Mouse (Mus musculus): Measurements from ENCODE around the gene Pfkfb1.

The Pfkfb1 gene
- long read RNA-seq, experiment 1, partial matches to known transcripts, result 0 of 1 reads
- long read RNA-seq, experiment 1, other reads (novel, unspliced or antisense), result 1 of 1 reads
- long read RNA-seq, experiment 2, result 0 reads

DNA sequence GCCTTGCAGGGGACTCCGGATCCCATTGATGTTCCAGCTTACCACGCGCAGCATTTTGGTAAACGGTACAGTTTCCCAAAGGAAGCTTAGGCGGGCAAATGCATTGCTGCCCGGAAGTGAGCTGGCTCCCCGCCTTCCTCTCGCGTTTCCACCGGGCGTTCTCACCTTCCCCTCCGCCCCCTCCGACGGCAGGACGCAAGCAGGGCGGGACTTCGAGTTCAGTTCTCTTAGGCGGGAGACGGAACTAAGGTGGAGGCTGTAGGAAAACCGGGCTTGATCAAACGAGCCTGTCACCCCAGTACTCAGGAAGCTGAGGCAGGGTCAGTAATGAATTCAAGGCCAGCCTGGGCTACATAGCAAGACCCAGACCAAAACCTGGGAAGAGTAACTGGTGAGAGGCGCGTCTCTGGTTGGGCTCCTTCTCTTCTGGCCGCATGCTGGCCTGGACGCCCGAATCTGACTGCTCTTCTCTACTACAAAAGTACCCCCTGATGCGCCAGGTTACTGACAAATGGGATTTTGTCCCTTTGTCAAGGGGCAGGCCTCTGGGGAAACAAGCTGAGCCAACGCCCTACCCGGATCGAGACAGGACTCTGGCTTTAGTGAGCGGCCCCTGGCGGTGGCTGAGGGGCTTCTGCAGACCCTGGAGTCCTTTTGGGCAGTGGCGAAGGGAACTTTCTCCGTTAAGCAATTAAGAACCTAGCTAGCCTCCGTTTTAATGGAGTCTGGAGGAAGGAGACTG, at the start of gene Pfkfb1:
Gene Pfkfb1 (plus strand): TSS at position 207 of the 742 bp plus-strand sequence.
- intact Hi-C loops (cut with DNase I), result no loop called here

DNA sequence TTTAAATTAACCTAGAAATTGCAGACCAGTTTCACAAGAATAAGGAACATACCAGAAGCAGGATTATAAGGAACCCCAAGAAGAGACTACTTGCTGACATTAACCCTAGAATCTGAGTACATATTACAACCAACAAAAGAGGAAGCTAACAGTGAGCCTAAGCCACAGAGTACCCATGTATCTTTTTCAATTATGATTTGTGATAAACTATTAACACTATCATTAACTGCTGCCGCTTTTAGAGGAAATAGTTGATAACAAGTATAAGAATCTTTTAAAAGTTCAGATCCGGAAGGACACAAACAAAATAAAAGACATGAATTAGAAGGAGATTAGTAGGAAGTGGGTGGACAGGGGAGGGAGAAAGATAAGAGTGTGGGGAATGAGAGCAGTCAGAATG, 47.9 kb upstream of the Pfkfb1 start:
- intact Hi-C loops (cut with DNase I), result no loop called here

DNA sequence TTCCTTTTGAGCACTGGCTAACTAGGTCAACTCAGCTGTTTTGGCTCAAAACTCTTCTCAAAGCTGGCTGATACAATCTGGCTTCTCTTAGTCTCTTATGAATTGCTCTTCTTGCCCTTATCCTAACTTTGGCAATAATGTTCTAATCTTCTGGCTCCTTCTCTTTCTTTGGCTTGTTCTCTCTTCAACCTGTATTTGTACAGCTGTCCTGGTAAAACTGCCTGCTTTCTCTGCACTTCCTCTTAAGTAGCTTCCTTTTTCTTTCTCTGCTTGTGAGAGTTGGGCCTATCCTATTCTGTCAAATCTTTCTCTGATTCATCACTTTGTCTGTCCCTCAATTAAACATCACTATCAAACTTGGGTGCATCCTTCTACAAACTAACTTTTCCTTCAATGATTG, 46.3 kb upstream of the Pfkfb1 start:
- intact Hi-C loops (cut with DNase I), result no loop called here

DNA sequence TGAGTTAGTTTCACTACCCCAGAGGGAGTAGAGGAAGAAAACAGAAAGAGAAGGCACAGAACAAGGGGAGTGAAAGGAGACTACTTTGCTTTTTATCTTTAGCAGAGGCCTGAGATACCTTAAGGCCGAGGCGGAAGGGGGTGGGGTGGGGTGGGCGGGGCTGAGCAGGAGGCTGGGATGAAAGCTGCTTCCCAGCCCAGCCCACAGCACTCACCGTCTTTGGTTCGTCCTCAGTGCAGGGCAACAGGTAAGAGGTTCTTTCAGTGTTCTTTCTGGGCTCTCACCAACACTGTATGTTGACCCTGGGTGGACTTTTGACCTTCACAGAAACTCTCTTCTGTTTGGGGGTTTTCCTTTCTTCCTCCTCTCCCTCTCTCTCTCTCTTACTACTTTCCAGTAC, 40.8 kb upstream of the Pfkfb1 start, which contains the start of gene Alas2:
Gene Alas2 (plus strand): TSS at position 137 of the 400 bp plus-strand sequence.
- intact Hi-C loops (cut with DNase I), result no loop called here

DNA sequence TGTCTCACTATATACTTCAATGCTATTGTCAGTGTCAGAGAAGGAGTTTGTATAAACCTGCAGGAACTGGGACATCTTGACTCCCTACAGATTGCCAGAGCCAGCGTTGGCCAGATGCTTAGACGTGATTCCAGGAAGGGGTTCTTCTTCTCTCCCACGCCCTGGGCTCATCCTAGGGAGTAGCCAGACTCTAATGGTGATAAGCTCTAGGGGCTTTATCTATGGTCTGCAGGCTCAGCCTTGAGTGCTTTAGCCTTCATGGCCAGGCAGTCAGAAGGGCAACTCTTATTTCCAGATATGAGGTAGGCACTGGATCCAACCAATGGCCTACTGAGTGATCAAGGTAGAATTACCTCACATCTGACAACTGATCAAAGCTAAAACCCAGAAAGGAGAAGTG, 38.4 kb upstream of the Pfkfb1 start:
- intact Hi-C loops (cut with DNase I), result no loop called here

DNA sequence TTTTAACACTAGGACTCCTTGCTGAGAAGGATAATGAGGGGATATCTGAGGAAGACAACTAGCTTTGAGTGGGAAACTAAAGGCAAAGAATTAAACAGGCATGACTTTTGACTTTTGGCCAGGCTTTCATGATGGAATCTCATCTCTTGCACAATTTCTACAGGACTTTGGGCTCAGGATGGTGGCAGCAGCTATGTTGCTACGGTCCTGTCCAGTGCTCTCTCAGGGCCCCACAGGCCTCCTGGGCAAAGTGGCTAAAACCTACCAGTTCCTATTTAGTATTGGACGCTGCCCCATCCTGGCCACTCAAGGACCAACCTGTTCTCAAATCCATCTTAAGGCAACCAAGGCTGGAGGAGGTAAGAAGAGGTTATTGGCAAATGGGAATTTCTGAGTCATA, 36.0 kb upstream of the Pfkfb1 start:
- intact Hi-C loops (cut with DNase I), result no loop called here

DNA sequence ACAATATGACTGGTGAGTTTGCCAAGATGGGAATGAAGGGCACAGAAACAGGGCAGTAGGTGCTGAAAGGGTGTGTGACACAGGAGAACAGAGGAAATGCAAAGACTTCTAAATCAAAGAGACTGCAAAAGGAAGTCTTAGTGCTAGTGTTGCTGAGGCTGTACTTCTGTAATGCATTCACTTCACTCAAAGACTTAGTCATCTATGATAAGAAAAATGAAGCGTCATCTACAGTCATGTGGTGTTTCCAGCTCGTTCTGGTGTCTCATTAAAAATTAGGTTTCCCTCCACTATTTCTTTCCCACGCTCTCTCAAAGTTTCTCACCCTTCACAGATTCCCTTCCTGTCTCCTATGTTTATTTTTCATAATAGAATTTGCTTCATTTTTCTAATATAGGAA, 34.0 kb upstream of the Pfkfb1 start:
- intact Hi-C loops (cut with DNase I), result no loop called here

DNA sequence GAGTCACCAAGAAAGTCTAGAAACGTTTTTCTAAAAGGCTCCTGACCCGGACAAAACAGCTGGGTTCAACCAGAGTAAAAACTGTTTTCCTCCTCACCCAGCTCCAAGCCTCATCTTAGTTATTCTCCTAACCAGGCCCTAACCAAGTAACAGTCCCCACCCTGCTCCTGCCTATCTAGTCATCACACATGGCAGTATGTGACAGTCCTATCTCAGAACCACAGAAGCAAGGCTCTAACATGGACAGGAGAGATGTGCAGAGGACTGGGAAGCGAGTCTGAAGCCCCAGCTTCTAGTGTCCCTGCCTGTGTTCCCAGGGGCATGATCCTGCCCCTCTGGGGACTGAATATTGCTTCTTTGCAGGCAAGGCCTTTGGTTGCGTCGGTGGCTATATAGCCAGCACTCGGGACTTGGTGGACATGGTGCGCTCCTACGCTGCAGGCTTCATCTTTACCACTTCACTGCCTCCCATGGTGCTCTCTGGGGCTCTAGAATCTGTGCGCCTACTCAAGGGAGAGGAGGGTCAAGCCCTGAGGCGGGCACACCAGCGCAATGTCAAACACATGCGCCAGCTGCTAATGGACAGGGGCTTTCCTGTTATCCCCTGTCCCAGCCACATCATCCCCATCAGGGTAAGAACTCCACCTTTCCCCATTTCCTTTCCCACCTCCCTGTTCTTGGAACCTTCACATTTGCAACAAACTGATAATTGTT, 23.2 kb upstream of the Pfkfb1 start:
- intact Hi-C loops (cut with DNase I), result no loop called here

DNA sequence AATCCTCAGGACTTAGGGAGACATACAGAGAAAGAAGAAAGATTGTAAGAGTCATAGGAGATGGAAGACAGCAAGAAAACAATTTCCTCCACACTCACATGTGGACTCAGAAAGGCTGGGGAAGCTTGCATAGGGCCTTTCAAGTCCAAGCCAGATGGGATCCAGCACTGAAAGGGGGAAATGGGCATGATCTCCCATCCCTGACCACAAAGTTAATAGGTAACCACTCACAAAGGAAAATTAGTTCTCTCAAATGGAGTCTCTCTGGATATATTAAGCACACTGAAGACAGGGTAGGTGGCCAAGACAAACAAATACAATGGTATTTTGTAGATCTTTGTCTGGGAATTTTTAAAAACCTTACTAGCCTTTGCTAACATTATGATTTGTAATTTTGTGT, 6.1 kb upstream of the Pfkfb1 start:
- intact Hi-C loops (cut with DNase I), result no loop called here

DNA sequence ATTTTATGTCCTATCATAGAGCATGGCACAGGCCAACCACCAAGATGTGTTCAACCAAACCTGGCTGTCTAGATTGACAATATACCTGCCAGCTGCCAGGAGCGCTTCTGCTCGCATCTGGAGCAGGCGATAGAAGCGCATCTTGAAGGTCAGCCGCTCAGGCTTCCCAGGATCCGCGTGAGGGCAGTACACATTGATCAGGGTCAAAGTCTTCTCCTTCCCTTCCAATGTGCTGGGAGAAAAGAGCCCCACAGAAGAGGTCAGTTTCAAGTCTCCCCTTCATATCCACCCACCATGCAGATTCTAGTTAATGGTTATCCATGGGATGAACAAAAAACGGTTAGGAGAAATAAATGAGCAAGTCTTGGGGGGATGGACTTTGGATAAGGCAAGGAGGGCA, 2.9 kb upstream of the Pfkfb1 start:
- intact Hi-C loops (cut with DNase I), result no loop called here

DNA sequence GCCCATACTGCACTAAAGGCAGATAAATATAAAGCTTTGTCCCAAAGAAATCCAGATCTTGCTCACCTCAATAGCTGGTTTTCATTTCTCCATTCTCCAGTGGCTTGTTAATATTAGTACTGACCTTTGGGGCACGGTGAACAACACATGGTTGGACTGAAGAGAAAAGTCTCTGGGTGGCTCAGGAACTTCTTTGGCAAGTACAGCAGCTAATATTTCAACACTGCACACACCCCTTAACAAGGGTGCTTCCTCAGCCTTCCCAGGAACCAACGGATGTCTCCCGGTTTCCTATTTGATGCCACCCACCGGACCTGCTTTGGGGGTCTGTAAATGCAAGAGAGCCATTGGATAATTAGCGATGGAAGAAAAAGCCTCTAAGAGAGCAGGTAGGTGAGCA, 1.7 kb downstream of the Pfkfb1 start, which contains the start of gene Apex2:
Gene Apex2 (minus strand): TSS at position 173 of the 400 bp plus-strand sequence.
- intact Hi-C loops (cut with DNase I), result loop anchor here (10.0 kb wide), 1 partner anchor 525 kb away; no protein-coding TSS in a partner anchor

DNA sequence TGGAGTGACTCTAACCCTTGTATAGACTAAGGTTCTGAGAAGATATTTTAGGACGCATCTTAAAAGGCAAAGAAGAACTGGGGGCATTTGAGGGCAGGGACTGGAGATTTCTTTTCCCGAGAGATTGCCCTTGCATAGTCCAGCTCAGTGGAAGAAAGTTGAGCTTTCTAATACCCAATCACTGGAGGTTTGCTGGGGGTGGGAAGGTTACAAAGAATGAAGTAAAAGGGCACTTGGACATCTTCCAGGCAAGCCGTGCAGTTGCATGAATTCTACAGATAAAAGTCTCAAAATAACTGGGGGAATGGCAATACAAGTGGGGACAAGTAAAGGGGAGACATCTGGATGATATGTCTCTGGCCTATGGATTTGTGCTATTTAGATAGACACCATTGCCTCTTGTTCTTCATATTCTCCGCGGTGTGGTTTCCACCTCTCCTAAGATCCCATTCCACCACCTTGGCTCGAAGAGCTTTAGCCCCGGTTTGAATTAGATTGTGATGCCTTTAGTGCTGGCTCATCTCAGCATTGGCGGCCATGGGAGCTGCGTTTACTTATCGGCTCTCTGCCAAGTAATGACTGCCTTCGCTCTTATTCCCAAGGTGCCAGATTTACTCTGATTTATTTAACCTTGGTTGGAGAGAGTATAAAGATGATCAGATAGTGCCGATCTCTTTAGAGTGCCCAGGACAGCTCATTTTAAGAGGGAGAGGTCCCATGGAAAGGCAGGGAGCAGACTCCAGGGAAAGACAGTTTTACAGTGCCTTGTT, 5.4 kb downstream of the Pfkfb1 start:
- intact Hi-C loops (cut with DNase I), result loop anchor here (10.0 kb wide), 1 partner anchor 521 kb away; no protein-coding TSS in a partner anchor

DNA sequence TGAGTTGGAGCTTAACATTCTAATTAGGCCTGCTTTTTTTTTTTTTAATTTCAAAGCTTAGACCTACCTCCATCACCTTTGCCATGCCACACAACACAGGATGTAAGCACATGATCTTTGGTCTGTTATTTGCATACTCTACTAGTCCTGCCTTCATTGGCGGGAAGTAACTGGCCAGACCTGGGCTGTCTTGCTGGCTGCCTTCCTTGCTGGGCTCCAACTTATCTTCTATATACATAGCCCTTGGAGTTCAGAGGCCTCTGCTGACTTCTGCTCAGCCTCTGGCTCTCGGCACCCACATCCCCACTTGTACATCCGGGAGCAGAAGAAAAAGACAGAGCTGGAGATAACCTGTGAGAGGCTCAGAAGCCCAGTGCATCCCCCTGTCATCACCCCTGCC, 6.1 kb downstream of the Pfkfb1 start:
- intact Hi-C loops (cut with DNase I), result loop anchor here (10.0 kb wide), 1 partner anchor 521 kb away; no protein-coding TSS in a partner anchor

DNA sequence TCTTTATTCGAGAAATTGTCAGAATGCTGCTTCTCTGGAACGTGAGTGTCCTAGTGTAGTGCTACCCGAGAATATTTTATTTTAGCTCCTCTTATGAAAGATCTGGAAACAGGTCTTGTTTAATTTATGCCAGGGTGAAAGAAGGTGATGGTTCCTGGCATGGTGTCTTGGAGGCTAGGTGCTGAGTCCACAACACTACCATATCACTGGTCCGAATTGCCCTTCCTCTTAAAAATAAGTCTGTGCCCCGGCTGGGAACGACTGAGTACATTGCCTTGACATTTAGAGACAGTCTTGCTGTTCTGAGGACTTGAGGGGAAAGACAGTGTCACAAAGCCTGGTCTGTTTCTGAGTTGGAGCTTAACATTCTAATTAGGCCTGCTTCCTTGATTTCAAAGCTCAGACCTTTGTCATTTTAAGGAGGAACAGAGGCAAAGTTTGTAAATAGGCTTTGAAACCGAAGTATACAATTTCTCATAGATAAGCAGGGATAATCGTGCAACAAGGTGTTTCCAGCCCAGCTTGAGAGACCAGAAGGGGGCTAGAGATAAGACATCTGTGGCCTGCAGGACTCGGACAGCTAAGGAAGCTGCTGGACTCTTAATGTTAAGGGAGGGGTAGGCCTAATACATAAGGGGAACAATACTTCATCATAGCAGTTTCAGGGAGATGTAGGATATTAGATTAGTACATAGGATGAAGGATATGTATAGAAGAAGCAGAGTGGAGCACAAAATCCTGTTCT, 7.2 kb downstream of the Pfkfb1 start:
- intact Hi-C loops (cut with DNase I), result loop anchor here (10.0 kb wide), 1 partner anchor 520 kb away; no protein-coding TSS in a partner anchor

DNA sequence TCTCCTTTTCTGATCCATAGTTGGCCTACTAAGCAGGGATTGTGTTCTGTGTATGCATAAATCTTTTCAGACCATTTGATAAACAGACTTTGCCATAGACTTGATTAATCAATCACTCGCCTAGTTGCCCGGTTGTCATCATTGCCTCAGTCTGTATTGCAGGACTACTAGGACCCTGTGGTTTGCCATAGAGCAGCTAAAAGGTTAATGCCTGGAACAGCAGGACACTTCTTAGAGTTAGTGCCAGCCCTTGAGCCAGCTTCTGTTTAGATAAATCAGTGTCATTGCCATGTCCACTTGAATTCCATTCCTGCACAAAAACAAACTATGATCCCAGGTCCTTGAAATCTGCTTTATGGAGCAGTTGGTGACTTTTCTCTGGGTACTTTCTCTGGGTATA, 10.9 kb downstream of the Pfkfb1 start:
- intact Hi-C loops (cut with DNase I), result loop anchor here (10.0 kb wide), 1 partner anchor 516 kb away; no protein-coding TSS in a partner anchor

DNA sequence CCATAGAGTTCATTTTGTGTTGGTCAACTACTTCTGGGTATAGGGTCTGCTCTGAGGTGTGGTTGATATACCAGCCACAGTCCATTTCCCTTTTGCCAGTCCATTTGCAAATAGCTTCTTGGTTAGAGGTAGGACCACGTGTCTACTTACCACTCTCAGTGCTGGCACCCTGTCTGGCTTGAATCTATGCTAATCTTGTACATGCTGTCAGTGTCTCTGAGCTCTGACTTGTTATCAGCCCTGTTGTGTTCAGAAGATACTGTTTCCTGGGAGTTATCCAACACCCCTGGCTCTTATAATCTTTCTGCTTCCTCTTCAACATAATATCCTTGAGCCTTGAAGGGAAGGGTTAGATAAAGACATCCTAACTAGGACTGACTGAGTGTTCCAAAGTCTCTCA, 48.4 kb downstream of the Pfkfb1 start:
- intact Hi-C loops (cut with DNase I), result no loop called here

DNA sequence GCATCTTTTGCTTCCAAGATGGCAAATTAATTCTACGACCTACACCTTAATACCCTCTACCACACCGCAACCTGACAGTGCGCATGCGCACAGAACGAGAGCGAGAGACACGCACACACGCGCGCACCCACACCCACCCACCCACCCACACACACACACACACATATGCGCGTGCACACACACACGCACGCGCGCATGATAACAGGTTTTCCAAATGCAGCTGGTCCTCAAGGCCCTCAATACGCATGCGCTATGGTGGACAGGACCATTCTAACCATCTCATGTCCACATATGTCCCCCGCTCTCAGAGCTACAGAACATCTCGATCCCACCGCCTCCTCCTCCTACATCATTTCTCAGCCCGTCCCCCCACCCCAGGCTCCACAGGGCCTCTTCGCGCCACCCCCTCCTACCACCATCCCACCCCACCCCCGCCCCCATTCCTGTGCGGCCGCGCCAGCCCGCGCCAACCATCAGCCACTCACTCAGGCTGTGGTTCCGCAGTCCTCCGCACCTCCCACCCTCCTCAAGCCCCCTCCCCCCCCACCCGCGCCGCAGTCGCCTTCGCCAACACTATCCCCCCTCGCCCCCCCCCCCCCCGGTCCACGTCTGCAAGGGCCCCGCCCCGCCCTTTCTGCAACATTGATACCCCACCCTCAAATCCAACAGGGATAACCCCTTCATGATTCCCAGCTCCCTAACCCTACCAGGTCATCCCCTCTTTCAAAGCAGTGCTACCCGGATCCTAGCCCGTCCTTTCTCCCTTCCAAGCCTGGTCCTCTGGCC, 68.3 kb downstream of the Pfkfb1 start:
- intact Hi-C loops (cut with DNase I), result no loop called here

DNA sequence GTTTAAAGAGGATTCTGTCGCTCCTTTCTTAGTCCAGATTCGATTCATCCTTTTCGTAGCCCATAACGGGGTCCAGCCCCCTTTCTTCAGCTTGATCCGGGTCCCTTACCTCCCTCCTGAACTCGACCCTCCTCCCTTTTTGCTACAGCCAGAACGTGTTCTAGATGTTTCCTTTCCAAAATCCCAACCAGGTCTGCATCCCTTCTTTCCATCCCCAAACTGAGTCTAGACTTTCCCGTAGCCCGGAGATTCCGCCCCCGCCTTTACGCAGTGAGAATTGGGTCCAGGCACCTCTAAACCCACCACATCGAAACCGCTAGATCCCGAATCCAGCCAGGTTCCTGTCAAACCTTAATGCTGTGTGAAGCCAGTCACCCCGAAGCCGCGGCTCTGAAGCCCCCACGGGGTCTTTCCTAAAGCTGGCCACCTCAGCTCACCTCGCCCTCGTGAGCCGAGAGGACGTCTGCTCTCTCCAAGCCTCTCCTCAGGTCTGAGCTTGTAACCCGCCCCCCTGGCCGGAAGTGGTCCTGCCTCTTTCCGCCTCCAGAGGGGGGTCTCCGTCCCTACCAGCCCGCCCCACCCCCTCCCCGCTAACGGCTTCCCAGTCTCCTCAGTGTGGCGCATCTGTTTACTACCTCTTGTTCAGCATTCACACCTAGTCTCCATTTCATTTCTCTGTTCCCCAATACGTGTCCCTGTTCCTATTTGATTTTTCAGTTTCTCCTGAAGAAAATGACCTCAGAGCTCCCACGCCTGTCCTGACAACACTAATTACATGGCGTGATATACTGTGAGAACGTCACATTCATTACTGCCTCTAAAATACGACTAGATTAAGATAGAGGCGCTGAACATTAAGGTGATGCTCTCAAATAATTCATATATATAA, 69.1 kb downstream of the Pfkfb1 start, which contains the start of gene Tro:
Gene Tro (minus strand): TSS at position 676 of the 889 bp plus-strand sequence.
- intact Hi-C loops (cut with DNase I), result no loop called here

DNA sequence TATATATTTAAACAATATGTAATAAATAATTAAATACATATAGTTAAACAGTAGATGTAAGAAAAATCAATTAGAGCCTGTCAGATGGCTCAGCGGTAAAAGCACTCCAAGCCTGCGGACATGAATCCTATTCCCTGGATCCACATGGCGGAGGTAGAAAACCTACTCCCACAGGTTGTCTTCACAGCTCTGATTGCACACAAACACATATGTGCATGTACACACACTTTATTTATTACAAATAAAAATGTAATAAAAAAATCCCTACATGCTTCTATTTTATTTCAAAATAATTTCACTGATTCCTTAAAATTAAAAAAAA, 69.7 kb downstream of the Pfkfb1 start:
- intact Hi-C loops (cut with DNase I), result no loop called here

All from adrenal gland (tissue).